Mouse (Mus musculus) cortical plate, adult 2 months (tissue): Measurements from ENCODE around the gene Pi4ka.

ENCODE experiments used
- CTCF ChIP-seq: fragments of 200-500 bp; IDR thresholded peaks from 2 replicates; pipeline ENCODE4 v1.5.1; 2011; ENCODE audit warnings: mild to moderate bottlenecking, control low read depth, low read length; ENCODE audit not compliant: insufficient read depth; ENCODE audit errors: extremely low read depth
- POLR2A ChIP-seq: fragments of 200-500 bp; IDR thresholded peaks from 2 replicates; pipeline ENCODE4 v1.6.1; 2011; ENCODE audit warnings: mild to moderate bottlenecking, low read length, control low read depth; ENCODE audit not compliant: insufficient read depth; ENCODE audit errors: extremely low read depth

GRCm38 (mm10) chr16:17249135-17249534, 157.0 kb downstream of the Pi4ka start:
- TF ChIP-seq CTCF, result no peak
- TF ChIP-seq POLR2A, result no peak
